Mouse (Mus musculus) kidney, postnatal 10 days (tissue): ENCODE data around the gene Vwde.

Source experiments
- DNase-seq: peaks from one replicate; pipeline ENCODE4 v3.0.0; 2021; ENCODE audit warnings: mixed read lengths

The Vwde gene

DNA sequence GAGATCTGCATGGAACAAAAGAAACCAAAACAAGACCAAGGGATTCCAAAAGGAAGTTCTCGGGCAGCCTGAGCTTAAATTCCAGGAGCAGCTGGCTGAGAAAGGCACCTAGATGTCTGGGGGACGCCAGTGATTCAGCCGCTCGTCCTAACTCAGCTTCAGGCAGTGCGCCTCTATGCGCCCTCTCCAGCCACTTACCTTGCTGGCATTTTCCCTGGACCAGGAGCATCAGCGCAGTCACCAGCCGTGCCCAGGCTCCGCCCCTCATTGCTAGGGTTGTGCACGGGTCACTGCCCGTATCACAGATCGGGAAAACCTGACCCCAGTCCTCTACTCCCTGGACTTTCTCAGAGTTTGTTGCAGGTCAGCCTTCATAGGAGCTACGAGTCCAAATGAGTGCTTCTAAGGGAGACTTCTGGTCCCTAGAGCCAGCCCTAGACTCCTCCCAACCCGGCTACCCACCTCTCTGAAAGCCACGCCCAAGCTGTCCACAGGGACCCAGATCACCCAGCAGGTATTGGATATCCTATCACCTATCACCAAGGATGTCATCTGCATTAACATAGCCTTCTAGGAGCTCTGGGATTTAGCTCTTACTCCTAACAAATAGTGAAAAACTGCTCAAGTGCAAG lies at the start of gene Vwde:
TSS of gene Vwde (minus strand) at position 370 of the 632 bp plus-strand sequence.
- DNase-seq: peak; percentile 5

DNA sequence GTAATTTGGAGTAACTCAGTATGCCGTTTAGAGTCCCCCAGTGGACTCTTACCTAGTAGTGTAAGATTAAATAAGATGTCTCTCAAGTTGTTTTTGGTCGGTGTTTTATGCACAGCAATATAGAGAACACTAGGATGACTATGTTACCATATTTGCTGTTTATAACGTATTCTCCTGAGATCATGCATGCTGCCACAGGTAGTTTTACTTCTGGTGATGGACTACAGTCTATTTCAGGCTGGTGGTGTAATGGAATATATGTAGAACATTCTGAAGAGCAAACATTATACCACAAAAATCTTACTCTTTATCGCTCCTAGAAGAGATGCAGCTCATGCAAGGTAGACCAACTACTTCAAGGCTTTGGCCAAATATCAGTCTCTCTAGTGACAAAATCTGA lies 30.6 kb upstream of the Vwde start:
- DNase-seq: no peak

DNA sequence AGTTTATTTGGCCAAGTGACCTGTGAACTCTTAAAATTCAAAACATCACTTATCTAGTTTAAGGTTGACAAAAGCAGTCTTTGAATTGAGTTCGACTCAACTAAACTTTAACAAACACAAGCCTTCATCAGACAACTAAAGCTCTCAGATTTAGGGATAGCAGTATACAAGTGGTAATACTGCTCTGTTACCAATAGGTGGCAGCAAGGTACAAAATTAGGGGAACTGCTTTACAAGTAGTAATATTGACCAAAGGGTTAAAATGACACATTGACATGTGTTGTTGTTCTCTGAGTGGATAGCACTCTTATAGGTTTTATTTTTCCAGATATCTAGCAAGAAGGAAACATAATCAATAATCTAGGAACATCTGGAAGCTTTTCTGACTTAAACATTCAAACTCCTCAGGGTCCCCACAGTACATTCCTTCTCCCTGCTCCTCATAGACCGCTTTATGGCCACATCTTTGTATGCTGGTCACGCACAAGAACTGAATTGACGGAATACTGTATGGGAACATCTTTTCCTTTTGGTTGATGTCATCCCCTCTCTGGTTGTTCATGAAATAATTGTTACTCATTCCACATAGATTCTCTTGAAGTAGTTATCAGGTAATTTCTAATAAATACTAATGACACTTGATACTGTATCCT lies 23.7 kb upstream of the Vwde start:
- no peak for DNase-seq

DNA sequence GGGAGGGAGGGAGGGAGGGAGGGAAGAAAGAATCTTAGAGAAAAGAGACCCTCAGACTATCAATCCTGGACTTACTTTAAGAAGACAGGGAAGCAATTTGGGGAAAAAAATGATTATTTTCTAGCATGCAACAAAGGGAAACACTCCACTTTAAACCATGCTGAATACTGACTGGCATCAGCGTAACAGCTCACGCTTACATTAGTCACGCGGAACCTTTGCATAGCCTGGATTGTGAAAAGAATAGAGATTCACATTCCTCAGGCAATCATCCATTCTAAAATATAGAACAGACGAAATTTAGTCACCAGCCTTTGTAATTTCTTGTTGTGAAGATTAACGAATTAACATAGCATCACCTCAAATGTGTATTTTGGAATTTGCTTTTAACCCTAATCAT lies 18.6 kb downstream of the Vwde start:
- DNase-seq: no peak

DNA sequence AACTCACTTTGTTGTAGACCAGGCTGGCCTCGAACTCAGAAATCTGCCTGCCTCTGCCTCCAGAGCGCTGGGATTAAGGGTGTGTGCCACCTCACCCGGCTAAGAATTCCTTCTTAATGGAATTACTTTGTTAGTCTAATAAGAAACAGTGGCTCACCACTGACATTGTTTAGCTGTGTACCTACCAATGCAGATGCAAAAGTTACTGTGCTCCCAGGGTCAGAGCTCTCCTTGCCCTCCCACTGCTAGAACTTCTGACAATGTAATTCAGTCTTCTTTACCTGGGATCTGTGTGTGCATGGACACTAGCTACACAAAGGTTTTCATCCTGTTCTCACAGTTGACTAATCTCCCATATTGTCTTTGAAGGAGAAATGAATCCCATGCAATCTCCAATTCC lies 27.3 kb downstream of the Vwde start:
- no peak for DNase-seq

DNA sequence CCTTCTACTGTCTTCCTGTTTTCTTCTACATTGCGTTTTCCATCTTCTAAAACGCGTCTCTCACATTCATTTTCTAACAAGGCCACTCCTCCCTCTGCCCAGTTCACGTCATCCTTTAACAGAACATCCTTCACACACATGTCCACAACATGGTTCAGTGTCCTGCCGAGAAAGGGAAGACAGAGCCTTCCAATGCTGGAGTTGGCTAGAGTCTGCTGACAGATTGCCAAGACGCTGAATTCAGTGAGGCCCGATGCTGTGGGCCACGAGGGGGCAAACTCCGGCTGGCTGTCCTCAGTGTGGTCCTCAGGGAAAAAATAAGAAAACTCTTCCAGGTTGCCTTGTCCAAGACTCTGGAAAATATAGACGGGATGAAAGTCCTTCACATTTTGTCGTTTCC lies 37.9 kb downstream of the Vwde start:
- no peak for DNase-seq

DNA sequence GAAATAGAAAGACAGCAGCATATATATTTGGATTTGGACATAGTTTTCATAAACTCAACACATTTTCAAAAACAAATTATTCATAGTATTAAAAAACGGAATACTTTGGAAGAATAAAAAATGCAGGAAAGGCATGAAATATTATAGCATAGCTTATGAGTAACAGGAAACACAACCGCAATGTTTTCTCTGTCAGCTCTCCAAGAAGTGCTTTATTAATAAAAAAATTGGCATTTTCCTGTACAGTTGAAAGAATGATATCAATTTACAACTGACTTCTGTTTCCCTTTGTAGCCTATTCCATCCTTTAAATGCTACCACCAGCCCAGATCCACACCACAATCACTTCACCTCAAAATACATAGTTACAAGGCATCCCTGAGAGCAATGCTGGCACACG lies 44.7 kb downstream of the Vwde start:
- no peak for DNase-seq

DNA sequence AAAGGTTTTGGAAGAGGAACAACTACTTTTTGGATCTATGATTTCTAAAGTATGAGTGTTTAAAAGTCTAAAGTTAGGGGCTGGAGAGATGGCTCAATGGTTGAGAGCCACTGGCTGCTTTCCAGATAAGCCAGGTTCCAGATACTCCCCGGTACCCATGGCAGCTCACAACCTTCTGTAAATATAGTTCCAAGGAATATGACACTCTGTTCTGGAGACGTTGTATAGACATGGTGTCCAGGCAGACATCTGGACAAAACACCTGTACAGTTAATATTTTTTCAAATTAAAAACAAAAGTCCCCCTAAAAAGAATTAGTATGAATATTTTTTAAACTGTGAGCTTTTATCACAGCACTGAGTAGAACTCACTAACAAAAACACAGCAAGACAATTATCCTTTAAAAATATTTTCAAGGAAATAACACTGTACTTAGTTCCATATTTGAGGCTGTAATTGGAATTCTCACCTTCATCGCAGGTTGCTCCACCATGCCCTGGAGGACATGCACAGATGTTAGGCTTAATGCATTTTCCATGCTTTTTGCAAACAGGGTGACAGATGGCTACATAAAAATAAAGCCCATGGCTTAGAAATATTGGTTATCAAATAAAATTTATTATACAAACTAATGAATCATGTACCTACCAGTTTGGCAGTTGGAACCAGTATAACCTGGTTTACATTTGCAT lies 55.2 kb downstream of the Vwde start:
- DNase-seq: no peak

DNA sequence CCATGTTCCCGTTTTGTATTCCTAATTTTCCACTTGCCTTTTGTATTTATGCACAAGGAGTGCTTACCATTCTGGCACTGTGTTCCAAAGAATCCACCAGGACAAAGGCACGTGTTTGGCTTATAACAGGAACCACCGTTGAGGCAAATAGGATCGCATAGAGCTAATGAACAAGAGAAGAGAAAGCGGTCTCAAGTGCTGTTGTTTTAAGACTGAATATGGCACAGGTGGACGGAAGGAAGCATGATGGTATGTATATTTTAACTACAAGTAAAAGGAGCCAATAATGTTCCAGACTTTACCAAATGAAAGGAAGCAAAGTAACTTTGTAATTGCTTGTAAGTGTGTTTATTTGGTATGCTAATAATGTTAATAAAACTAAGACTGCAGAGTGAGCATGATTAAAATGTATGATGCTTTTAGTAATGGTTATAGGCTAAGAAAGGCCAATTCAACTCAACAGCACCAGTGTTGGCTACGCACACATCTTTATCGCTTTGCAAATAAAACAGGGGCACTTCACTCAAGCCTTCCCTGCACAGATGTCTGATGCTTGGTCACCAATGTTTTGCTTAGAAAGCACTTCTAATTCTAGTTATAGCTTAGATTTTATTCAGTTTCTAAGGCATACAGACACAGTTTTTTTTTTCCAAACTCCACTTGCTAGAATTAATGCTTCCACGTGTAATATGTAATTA lies 58.4 kb downstream of the Vwde start:
- DNase-seq: no peak

DNA sequence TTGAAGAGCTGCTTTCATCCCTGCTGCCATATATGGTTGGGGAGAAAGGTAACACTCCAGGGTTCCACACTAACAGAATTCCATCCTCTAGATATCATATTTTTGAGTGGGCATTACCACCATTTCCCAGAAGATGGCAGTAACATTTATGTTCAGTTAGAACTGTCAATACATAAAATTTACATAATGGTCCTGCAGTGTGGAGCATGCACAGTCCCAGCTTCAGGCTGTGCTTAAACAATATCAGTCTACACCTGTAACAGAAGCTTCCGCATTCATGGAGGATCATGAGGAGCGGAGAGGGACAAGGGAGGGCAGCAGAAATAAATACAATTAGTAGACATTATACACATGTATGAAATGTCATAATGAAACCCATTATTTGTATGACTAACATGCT lies 65.3 kb downstream of the Vwde start:
- DNase-seq: no peak

DNA sequence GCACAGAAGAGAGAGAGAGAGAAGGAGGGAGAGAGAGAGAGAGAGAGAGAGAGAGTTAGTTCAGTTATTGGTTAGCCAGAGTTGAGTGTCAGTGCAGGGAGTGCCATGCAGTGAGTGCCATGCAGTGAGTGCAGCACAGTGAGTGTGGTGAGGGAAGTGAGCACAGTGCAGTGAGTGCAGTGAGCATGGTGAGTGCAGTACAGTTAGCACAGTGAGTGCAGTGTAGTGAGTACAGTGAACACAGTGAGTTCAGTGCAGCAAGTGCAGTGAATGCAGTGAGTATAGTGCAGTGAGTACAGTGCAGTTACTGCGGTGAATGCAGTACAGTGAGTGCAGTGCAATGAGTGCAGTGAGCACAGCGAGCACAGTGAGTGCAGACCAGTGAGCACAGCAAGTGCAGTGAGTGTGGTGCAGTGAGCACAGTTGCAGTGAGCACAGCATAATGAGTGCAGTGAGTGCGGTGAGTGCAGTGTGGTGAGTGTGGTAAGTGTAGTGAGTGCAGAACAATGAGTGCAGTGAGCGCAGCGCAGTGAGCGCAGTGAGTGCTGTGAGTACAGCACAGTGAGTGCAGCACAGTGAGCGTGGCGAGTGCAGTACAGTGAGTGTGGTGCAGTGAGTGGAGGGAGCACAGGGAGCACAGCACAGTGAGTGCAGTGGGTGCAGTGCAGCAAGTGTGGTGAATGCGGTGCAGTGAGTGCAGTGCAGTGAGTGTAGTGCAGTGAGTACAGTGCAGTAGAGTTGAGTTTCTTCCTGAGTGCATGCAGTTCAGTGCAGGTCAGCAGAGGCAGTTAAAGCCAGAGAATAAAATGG lies 70.7 kb downstream of the Vwde start:
- DNase-seq: no peak

DNA sequence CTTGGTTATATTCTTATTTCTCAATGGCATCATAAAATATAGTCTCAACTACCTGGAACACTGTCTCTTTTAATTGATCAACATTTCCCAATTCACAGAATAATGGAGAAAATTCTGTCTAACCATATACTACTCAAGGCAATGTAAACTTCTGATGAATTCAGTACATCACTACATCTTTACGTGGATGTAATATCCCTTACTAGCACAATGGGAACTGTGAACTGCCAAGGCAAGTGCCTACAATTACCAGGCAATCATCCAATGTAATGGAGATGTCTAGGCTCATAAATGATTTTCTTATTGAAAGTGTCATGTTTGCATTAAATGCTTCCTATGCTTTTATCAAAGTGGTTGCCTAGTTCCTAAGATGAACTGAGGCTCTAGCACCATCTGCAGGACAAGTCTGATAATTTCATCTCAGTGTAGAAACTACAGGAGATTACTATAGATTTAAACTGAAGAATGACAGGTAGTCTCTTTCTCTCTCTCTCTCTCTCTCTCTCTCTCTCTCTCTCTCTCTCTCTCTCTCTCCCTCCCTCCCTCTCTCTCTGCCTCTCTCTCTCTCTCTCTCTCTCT lies 72.6 kb downstream of the Vwde start:
- DNase-seq: peak; percentile 61

DNA sequence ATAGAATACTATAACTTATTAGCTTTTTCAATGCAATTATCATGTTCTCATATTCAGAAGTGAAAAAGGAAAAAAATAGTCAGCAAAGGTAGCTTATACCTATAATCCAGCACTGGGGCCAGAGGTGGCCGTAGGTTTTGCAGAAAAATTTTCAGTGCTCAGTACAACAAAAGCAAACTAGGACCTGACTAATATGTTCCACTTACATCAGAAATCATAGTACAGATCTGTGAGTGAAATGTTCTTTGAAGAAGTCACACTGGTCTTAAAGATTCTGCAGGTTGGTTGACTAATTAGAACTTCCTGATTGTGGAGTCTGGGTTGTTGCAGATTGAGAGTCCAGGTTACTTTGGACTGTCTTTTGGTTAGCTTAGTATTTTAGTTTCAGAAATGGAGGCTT lies 87.5 kb downstream of the Vwde start:
- DNase-seq: no peak

DNA sequence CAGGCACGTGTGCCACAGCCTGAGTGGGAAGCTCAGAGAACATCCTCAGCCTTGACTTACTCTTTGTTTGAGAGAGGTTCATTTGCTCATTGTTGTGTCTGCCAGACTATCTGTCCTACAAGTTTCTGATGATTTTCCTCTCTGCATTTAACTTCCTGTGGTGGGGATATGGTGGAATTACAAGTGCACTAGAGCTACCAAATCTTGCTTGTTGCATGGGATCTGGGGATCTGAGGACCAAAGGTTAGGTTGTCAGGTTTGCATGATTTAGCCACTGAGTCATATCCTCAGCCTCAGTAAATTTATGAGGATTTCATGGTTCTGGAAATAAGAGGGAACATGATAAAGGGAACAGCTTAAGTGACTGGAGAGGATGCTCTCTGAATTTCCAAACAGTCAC lies 116.1 kb downstream of the Vwde start:
- no peak for DNase-seq
